Mouse (Mus musculus): ENCODE results near the gene 1810037I17Rik. TPM values are rescaled to one million over a fixed set of nuclear protein-coding genes. Genes with fewer than 3 reads are reported as not detected.

The 1810037I17Rik gene
- polyA plus RNA-seq, 1 experiment from 2014 or later: 188 TPM

DNA sequence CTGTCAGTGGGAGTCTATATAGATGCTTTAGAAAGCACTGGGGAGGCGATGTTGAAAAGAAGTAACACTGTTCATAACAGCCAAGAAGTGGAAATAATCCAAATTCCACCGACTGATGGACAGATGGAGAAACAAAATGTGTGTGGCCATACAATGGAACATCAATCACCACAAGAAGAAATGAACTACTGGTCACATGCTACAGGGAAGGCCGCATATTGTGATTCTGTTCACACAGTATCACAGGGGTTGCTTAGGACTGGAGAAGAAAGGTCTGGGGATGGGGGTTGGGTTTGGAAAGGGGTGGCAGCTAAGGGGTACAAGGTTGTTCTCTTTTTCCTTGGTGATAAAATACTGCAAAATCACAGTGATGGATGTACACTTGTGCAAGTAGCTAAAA lies 50.8 kb downstream of the 1810037I17Rik start:
- CTCF ChIA-PET: interaction anchor here (1.0 to 7.1 kb wide), 8 partner anchors 8 to 183 kb away, joined by 3 to 34 read pairs (median 3); no protein-coding TSS in a partner anchor
- ATAC-seq: no peak

DNA sequence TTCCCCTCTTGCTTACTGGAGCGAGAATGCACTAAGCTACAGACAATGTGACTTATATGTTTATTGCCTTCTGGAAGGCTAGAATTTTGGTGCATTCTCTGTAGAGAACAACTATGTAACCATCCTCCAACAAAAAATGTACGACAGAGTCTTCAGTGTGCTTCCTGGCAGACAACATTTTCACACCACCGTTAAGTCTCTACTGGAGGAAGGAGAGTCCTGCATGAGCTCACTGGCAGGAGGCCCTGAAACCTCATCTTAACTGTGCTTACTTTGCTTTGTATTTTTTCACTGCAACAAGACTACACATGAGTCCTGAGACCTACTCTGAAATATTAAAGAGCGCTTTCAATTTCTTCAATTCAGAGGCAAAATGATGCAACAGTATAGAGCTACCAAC lies 51.4 kb downstream of the 1810037I17Rik start:
- DNase-seq (ENCODE audit: low read depth, low spot score) (no peak), ATAC-seq (no peak)
- ChIA-PET POLR2A (interaction anchor here (0.6 to 1.5 kb wide), 5 partner anchors 9 to 141 kb away, joined by 3 to 6 read pairs (median 4); partner anchors contain the start of gene Usp53), CTCF (interaction anchor here (0.8 to 7.1 kb wide), 8 partner anchors 8 to 184 kb away, joined by 3 to 34 read pairs (median 3); no protein-coding TSS in a partner anchor)
- TF ChIP-seq CTCF (IDR thresholded peaks at IDR 0.05): no peak
- in situ Hi-C loops (cut with MboI; ENCODE audit: low pct_unique_long_range_greater_than_20kb): no loop called here
- no peaks in the 10 kb centered on the region for H3K27me3 ChIP-seq

More for the DNA sequence above, 50.8 kb downstream of the 1810037I17Rik start:
- DNase-seq (ENCODE audit: low read depth, low spot score): no peak
- TF ChIP-seq CTCF (IDR thresholded peaks at IDR 0.05): no peak
- H3K27me3 ChIP-seq: no peaks in the 10 kb centered on the region
- POLR2A ChIA-PET: interaction anchor here (0.8 to 1.2 kb wide), 3 partner anchors 10 to 33 kb away, joined by 3 to 6 read pairs (median 3); no protein-coding TSS in a partner anchor
- in situ Hi-C loops (cut with MboI; ENCODE audit: low pct_unique_long_range_greater_than_20kb): no loop called here

Other genes with a start within 250 kb of the 1810037I17Rik start
- gene Pde5a, start 195.3 kb upstream of the 1810037I17Rik start, polyA plus RNA-seq (2021): 0.90 TPM
- gene Fabp2, start 29.1 kb upstream of the 1810037I17Rik start, polyA plus RNA-seq (2021): not detected
- gene Gm10959, start 4.8 kb upstream of the 1810037I17Rik start, polyA plus RNA-seq (2021): not detected
- gene Usp53, start 60.3 kb downstream of the 1810037I17Rik start, polyA plus RNA-seq (2021): 34.7 TPM
- gene Myoz2, start 110.8 kb downstream of the 1810037I17Rik start, polyA plus RNA-seq (2021): 0.08 TPM